Mouse (Mus musculus): ENCODE results near the gene Sirt1. TPM values are rescaled to one million over a fixed set of nuclear protein-coding genes. Genes with fewer than 3 reads are reported as not detected.

The Sirt1 gene
- total and polyA plus RNA-seq, 3 experiments: 11.5 to 24.7 (median 17.4) TPM

DNA sequence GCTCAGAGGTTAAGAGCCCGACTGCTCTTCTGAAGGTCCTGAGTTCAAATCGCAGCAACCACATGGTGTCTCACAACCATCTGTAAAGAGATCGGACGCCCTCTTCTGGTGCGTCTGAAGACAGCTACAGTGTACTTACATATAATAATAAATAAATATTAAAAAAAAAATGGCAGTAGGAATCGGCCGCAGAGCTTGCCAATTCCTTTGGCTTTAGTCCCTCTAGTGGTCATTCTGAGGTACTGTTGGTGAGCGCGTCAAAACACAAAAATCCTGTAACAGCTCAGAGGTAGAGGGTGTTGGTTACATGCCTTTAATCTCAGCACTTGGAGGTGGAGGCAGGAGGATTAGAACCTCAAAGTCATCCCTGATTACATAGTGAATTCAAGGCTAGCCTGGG lies 4.0 kb downstream of the Sirt1 start (continued):
- TF ChIP-seq MYC (IDR thresholded peaks at IDR 0.05; ENCODE audit: low read depth, low read length) (no peak), ZNF384 (IDR thresholded peaks at IDR 0.05; ENCODE audit: low read depth, low read length) (peak; percentile 87)

DNA sequence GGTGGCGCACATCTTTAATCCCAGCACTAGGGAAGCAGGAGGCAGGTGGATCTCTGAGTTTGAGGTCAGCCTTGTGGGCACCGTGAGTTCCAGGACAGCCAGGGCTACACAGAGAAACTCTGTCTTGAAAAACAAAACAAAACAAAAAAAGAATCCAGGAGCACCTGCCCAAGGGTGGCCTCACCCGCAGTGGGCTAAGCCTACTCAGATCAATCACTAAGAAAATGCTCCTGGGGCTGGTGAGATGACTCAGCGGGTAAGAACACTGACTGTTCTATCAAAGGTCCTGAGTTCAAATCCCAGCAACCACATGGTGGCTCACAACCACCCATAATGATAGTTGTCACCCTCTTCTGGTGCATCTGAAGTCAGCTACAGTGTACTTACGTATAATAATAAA lies 5.2 kb downstream of the Sirt1 start:
- Histone ChIP-seq H3K9me3 (replicated peaks; ENCODE audit: low read length) (no peaks in the 10 kb centered on the region), H3K4me3 (replicated peaks in 1 of 3; ENCODE audit: low read depth in 2 of 3, low read length in 2 of 3, poor library complexity in 1 of 3) (no peak overlapping the region), H3K9ac (ENCODE audit: insufficient read depth, low read depth) (no peak overlapping the region), H3K27me3 (replicated peaks) (no peaks in the 10 kb centered on the region), H3K36me3 (replicated peaks in 1 of 2; ENCODE audit: control insufficient read depth in 1 of 2, insufficient read depth in 1 of 2, low read length in 1 of 2) (no peaks in the 10 kb centered on the region), H3K4me2 (ENCODE audit: insufficient read depth, low read depth, poor library complexity, severe bottlenecking) (no peak overlapping the region), H3K27ac (ENCODE audit: insufficient read depth, low read depth) (no peak overlapping the region), H3K4me1 (ENCODE audit: control insufficient read depth in 1 of 2, insufficient read depth in 2 of 2) (no peaks in the 10 kb centered on the region), H3K79me2 (replicated peaks; ENCODE audit: control insufficient read depth, extremely low read depth, insufficient read depth, poor library complexity, severe bottlenecking) (no peaks in the 10 kb centered on the region)
- in situ Hi-C loops (cut with MboI; ENCODE audit: low pct_ligation_motif_present, low pct_unique_long_range_greater_than_20kb, low sequenced_read_pairs): no loop called here
- dilution Hi-C loops (cut with MboI; ENCODE audit: extremely low pct_ligation_motif_present, extremely low pct_unique_long_range_greater_than_20kb, low sequenced_read_pairs): no loop called here
- DNase-seq (ENCODE audit: extremely low read depth): no peak
- TF ChIP-seq RAD21 (IDR thresholded peaks at IDR 0.05; ENCODE audit: low read depth, low read length): no peak

DNA sequence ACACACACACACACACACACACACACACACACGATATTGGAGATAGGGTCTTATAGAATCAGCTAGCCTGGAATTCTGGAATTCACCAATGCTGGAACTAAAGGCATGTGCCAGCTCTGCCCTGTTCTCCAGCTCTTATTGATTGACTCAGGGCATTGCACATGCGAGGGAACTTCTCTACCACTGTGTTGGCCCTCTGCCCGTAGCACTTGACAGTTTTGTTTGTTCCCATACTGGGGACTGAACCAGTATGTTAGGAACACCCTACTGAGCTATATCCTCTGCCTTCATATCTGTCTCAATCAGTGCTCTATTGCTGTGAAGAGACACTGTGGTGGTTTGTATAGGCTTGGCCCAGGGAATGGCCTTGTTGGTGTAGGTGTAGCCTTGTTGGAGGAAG lies 13.5 kb downstream of the Sirt1 start:
- Histone ChIP-seq H3K27ac (ENCODE audit: insufficient read depth, low read depth) (no peak overlapping the region), H3K9me3 (replicated peaks; ENCODE audit: low read length) (peaks cover 2% of the 10 kb centered on the region), H3K27me3 (replicated peaks) (no peaks in the 10 kb centered on the region), H3K79me2 (replicated peaks; ENCODE audit: control insufficient read depth, extremely low read depth, insufficient read depth, poor library complexity, severe bottlenecking) (no peaks in the 10 kb centered on the region), H3K4me1 (ENCODE audit: control insufficient read depth in 1 of 2, insufficient read depth in 2 of 2) (no peaks in the 10 kb centered on the region), H3K9ac (ENCODE audit: insufficient read depth, low read depth) (no peak overlapping the region), H3K36me3 (replicated peaks in 1 of 2; ENCODE audit: control insufficient read depth in 1 of 2, insufficient read depth in 1 of 2, low read length in 1 of 2) (no peaks in the 10 kb centered on the region), H3K4me2 (ENCODE audit: insufficient read depth, low read depth, poor library complexity, severe bottlenecking) (no peak overlapping the region), H3K4me3 (replicated peaks in 1 of 3; ENCODE audit: low read depth in 2 of 3, low read length in 2 of 3, poor library complexity in 1 of 3) (no peak overlapping the region)
- in situ Hi-C loops (cut with MboI; ENCODE audit: low pct_ligation_motif_present, low pct_unique_long_range_greater_than_20kb, low sequenced_read_pairs) (no loop called here), dilution Hi-C loops (cut with MboI; ENCODE audit: extremely low pct_ligation_motif_present, extremely low pct_unique_long_range_greater_than_20kb, low sequenced_read_pairs) (no loop called here)
- TF ChIP-seq MAFK (IDR thresholded peaks at IDR 0.05; ENCODE audit: insufficient replicate concordance, low read length): no peak
- DNase-seq (ENCODE audit: extremely low read depth): no peak

DNA sequence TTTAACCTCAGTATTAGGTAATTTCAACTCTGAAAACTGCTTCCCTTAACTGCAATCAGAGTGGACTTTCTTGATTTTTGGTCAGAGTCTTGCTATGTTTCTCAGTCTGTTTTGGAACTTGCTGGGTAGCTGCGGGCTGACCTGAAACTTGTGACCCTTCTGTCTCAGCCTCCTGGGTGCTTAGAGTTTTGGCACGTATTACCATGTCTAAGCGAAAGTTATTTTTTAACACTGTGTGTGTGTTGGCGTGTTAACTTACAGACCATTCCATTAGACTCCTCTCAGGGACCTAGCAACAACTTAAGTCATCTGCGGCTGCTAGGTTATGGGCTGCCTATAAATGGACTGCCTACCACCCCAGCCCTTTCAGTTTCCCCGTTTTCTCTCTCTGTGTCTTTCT lies 14.1 kb downstream of the Sirt1 start:
- H3K9ac ChIP-seq (ENCODE audit: insufficient read depth, low read depth): no peak overlapping the region
- no peak overlapping the region for H3K4me3 ChIP-seq (replicated peaks in 1 of 3; ENCODE audit: low read depth in 2 of 3, low read length in 2 of 3, poor library complexity in 1 of 3)
- dilution Hi-C loops (cut with MboI; ENCODE audit: extremely low pct_ligation_motif_present, extremely low pct_unique_long_range_greater_than_20kb, low sequenced_read_pairs) (no loop called here), in situ Hi-C loops (cut with MboI; ENCODE audit: low pct_ligation_motif_present, low pct_unique_long_range_greater_than_20kb, low sequenced_read_pairs) (no loop called here)
- no peaks in the 10 kb centered on the region for H3K4me1 ChIP-seq (ENCODE audit: control insufficient read depth in 1 of 2, insufficient read depth in 2 of 2)
- no peak overlapping the region for H3K4me2 ChIP-seq (ENCODE audit: insufficient read depth, low read depth, poor library complexity, severe bottlenecking)
- H3K9me3 ChIP-seq (replicated peaks; ENCODE audit: low read length): peaks cover 2% of the 10 kb centered on the region
- DNase-seq (ENCODE audit: extremely low read depth): no peak
- H3K27ac ChIP-seq (ENCODE audit: insufficient read depth, low read depth): no peak overlapping the region
- no peaks in the 10 kb centered on the region for H3K36me3 ChIP-seq (replicated peaks in 1 of 2; ENCODE audit: control insufficient read depth in 1 of 2, insufficient read depth in 1 of 2, low read length in 1 of 2)
- H3K79me2 ChIP-seq (replicated peaks; ENCODE audit: control insufficient read depth, extremely low read depth, insufficient read depth, poor library complexity, severe bottlenecking): no peaks in the 10 kb centered on the region
- H3K27me3 ChIP-seq (replicated peaks): no peaks in the 10 kb centered on the region
- TF ChIP-seq ELF1 (IDR thresholded peaks at IDR 0.05; ENCODE audit: low read depth, low read length) (no peak), TCF12 (IDR thresholded peaks at IDR 0.05; ENCODE audit: low read depth, low read length) (no peak)

Measured in CH12.LX (cell line).